In the genomic region with DNA sequence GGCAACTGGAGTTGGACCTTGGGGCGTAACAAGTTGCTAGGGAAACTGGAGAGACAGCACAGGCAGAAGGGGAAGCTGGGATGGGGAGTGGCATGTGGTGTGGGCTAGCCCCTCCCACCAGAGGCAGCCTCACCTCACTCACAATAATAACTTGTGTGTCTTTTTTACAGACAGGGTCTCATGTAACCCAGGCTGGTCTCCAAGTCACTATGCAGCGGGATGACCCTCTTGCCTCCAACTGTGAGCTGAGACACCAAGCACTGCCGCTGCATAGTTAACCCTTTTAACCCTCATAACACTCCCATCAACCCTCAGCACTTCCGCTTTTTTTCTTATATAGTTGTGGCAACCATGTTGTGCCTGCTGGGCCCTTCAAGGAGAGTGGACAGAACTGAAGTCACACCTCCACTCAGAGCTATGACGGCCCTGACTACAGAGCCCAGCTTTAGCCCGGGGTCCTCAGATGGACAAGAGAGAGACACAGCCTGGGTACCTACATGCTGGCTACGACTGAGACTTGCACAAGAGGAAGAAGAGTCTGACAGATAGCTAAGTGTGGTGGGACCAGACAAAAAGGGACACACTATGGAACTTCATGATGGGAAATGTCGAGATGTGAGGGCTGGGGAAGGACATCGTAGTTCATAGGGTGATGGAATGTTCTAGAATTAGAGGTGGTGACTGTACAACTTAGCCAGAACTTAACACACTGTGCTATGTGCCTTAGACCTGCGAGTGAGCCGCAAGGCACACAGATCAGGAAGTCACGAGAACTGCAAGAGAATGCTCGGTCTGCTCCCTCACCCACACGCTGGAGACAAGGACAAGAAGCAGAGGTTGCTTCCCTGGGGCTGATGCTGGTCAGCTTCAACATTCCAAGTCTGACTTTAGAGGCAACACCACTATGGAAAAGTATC, we compare ENCODE assay signal across 8 mouse cellular contexts. TPM values are rescaled to one million over a fixed set of nuclear protein-coding genes. Genes with fewer than 3 reads are reported as not detected.
DNase-seq lines count a peak whose midpoint lies in the region; ATAC-seq and TF ChIP-seq lines count a peak whose summit lies in the region.
"Had no signal": no experiment of that assay in that cellular context is flagged by ENCODE, and none has a peak within 500 bp of the region (broad histone marks: within the 10 kb centered on the region; RNA-seq: fewer than 3 reads in every experiment).

No protein-coding gene starts in this region.

- ATAC-seq in heart, embryonic 15.5 days (replicated peaks; ENCODE audit: insufficient number of reproducible peaks, insufficient read depth, low FRiP score, low read depth): no peak

- H3K9me3 ChIP-seq in MEL (replicated peaks; ENCODE audit: insufficient read depth, low read length): no peaks in the 10 kb centered on the region
- no peaks in the 10 kb centered on the region for H3K9me3 ChIP-seq in heart, embryonic 15.5 days (replicated peaks)
- H3K9me3 ChIP-seq: limb, embryonic 12.5 days had no signal

- peak overlapping the region; percentile 74 for H3K27ac ChIP-seq in MEL (ENCODE audit: control insufficient read depth, low read depth, low read length)
- H3K27ac ChIP-seq in heart, embryonic 15.5 days: peak overlapping the region; percentile 12; the same call in 1 of the 2 replicates
- H3K27ac ChIP-seq: limb, embryonic 12.5 days had no signal

- no peak; a peak in 1 of 4 replicates for TF ChIP-seq POLR2A in MEL (IDR thresholded peaks at IDR 0.05; ENCODE audit: control insufficient read depth in 1 of 2, insufficient read depth in 1 of 2, low read depth in 1 of 2, low read length in 2 of 2, poor library complexity in 1 of 2)

- peak; percentile 13 to 44; a peak in 2 of 4 replicates for TF ChIP-seq EP300 in MEL (IDR thresholded peaks at IDR 0.05; ENCODE audit: low read depth in 1 of 2, low read length in 2 of 2)

- peak overlapping the region; percentile 37 to 45 for H3K4me3 ChIP-seq in MEL (ENCODE audit: control insufficient read depth in 1 of 2, insufficient read depth in 1 of 2, low read depth in 2 of 2, low read length in 2 of 2)
- H3K4me3 ChIP-seq in heart, embryonic 15.5 days: no peak overlapping the region
- H3K4me3 ChIP-seq: limb, embryonic 12.5 days had no signal

- no peak for TF ChIP-seq RAD21 in MEL (IDR thresholded peaks at IDR 0.05; ENCODE audit: low read depth, low read length)

- peak; percentile 56 for DNase-seq in layer of hippocampus, adult 9-11 months
- no peak for DNase-seq in layer of hippocampus, postnatal 36 days
- DNase-seq in MEL (ENCODE audit: low read depth, low spot score): peak; percentile 91
- peak; percentile 68 to 84 for DNase-seq in monocyte, adult 2 months (ENCODE audit: low read depth in 1 of 2, low spot score in 2 of 2)
- DNase-seq in right cerebral cortex, adult 18-20 months: no peak
- no peak for DNase-seq in urinary bladder, postnatal 36 days (ENCODE audit: low spot score in 2 of 2)

- no peaks in the 10 kb centered on the region for H3K27me3 ChIP-seq in MEL (ENCODE audit: control insufficient read depth in 1 of 2, insufficient read depth in 2 of 2, low read length in 2 of 2)
- H3K27me3 ChIP-seq in heart, embryonic 15.5 days: no peaks in the 10 kb centered on the region
- H3K27me3 ChIP-seq: limb, embryonic 12.5 days had no signal

- H3K9ac ChIP-seq in MEL (ENCODE audit: control insufficient read depth, low read depth, low read length, poor library complexity, severe bottlenecking): peak overlapping the region; percentile 55
- no peak overlapping the region for H3K9ac ChIP-seq in heart, embryonic 15.5 days

- peaks cover 0 to 40% of the 10 kb centered on the region in 2 experiments; a peak in 2 of 4 replicates for H3K36me3 ChIP-seq in MEL (ENCODE audit: control insufficient read depth in 1 of 2, insufficient read depth in 2 of 2, low read length in 2 of 2)
- H3K36me3 ChIP-seq in heart, embryonic 15.5 days: peaks cover 21% of the 10 kb centered on the region

- WGBS in heart, embryonic 15.5 days: 69% methylated on average over 14 of the region's 14 CpGs

- H3K4me2 ChIP-seq in heart, embryonic 15.5 days: no peak overlapping the region
- H3K4me2 ChIP-seq: limb, embryonic 12.5 days had no signal

- H3K79me2 ChIP-seq in MEL (ENCODE audit: control insufficient read depth, insufficient read depth, low read length, poor library complexity): no peaks in the 10 kb centered on the region; the same call in none of the 2 replicates

- peaks cover 23 to 55% of the 10 kb centered on the region in 2 experiments for H3K4me1 ChIP-seq in MEL (ENCODE audit: control insufficient read depth in 1 of 2, insufficient read depth in 2 of 2, low read length in 2 of 2)
- H3K4me1 ChIP-seq in heart, embryonic 15.5 days (replicated peaks): peaks cover 29% of the 10 kb centered on the region
- H3K4me1 ChIP-seq: limb, embryonic 12.5 days had no signal

- TF ChIP-seq CTCF in MEL (IDR thresholded peaks at IDR 0.05 in 2 of 3, conservative IDR thresholded peaks at IDR 0.05 in 1 of 3; ENCODE audit: control insufficient read depth in 1 of 3, insufficient read depth in 1 of 3, low read depth in 2 of 3, low read length in 3 of 3, poor library complexity in 1 of 3, severe bottlenecking in 1 of 3): no peak

TF ChIP-seq in MEL, 35 proteins besides CTCF, POLR2A, EP300 and RAD21 (continues in another document):
- TF ChIP-seq BHLHE40 (IDR thresholded peaks at IDR 0.05; ENCODE audit: borderline replicate concordance, low read depth, low read length): no peak
- no peak for TF ChIP-seq E2F4 (IDR thresholded peaks at IDR 0.05; ENCODE audit: borderline replicate concordance, low read depth, low read length)
- no peak for TF ChIP-seq GATA1 (IDR thresholded peaks at IDR 0.05; ENCODE audit: low read depth, low read length)
- no peak for TF ChIP-seq GABPA (IDR thresholded peaks at IDR 0.05; ENCODE audit: low read depth, low read length)
- TF ChIP-seq NRF1 (IDR thresholded peaks at IDR 0.05; ENCODE audit: insufficient read depth, low read depth, low read length, poor library complexity, severe bottlenecking): no peak
- TF ChIP-seq ELF1 (IDR thresholded peaks at IDR 0.05; ENCODE audit: low read depth, low read length): peak; percentile 73
- 0 out of 2 replicates have a peak, but pooled peaks have one; percentile 43 for TF ChIP-seq CHD1 (IDR thresholded peaks at IDR 0.05; ENCODE audit: low read depth, low read length)
- peak; percentile 70 for TF ChIP-seq HCFC1 (IDR thresholded peaks at IDR 0.05; ENCODE audit: low read depth, low read length)
- no peak for TF ChIP-seq ZC3H11A (IDR thresholded peaks at IDR 0.05; ENCODE audit: low read depth, low read length)
- TF ChIP-seq ETS1 (IDR thresholded peaks at IDR 0.05; ENCODE audit: low read depth, low read length): peak; percentile 50; the same call in 1 of the 2 replicates
- 0 out of 2 replicates have a peak, but pooled peaks have one; percentile 43 for TF ChIP-seq ZMIZ1 (IDR thresholded peaks at IDR 0.05; ENCODE audit: low read depth, low read length)
- no peak for TF ChIP-seq POLR2AphosphoS5 (IDR thresholded peaks at IDR 0.05; ENCODE audit: borderline replicate concordance, low read depth, low read length)
- TF ChIP-seq KAT2A (conservative IDR thresholded peaks at IDR 0.05; ENCODE audit: low read depth, low read length): no peak
- no peak; the same call in 1 of the 2 replicates for TF ChIP-seq CHD2 (IDR thresholded peaks at IDR 0.05; ENCODE audit: low read length)
- TF ChIP-seq JUND (IDR thresholded peaks at IDR 0.05; ENCODE audit: low read depth, low read length): no peak
- TF ChIP-seq SMC3 (IDR thresholded peaks at IDR 0.05; ENCODE audit: low read depth, low read length): no peak
- no peak for TF ChIP-seq ZKSCAN1 (IDR thresholded peaks at IDR 0.05; ENCODE audit: low read depth, low read length)
- TF ChIP-seq SIN3A (IDR thresholded peaks at IDR 0.05; ENCODE audit: low read length): peak; percentile 80
- TF ChIP-seq ZNF384 (IDR thresholded peaks at IDR 0.05; ENCODE audit: low read depth, low read length): peak; percentile 70
- 0 out of 2 replicates have a peak, but pooled peaks have one; percentile 47 for TF ChIP-seq TCF12 (IDR thresholded peaks at IDR 0.05; ENCODE audit: low read depth, low read length)
- TF ChIP-seq TBP (IDR thresholded peaks at IDR 0.05; ENCODE audit: low read depth, low read length): 0 out of 2 replicates have a peak, but pooled peaks have one; percentile 38

RNA-seq across cellular contexts. Expression of a gene that starts 9.3 kb away (rescaled TPM):
- total RNA-seq in layer of hippocampus, postnatal 36 days (2021): 10 to 100 TPM; 16.0 to 16.1 TPM
- 38.3 and 38.7 TPM in 2 replicates for total RNA-seq in MEL (2012; rRNA removed)
- polyA plus RNA-seq in MEL (2012; ENCODE audit: insufficient read depth in 1 of 2, insufficient read length in 2 of 2, low read depth in 1 of 2, low replicate concordance in 2 of 2, missing spikeins in 1 of 2): 10 to 100 TPM in 1 of 2 experiments, not detected in 1; 63.4 TPM
- polyA plus RNA-seq in heart, embryonic 15.5 days (2015; fragmentation: Nextera tagmentation; extraction: Ambion mirVana): 22.1 and 33.6 TPM in 2 replicates

RNA-seq across cellular contexts. Expression of a gene that starts 9.5 kb away (rescaled TPM):
- total RNA-seq in layer of hippocampus, postnatal 36 days (2021): 10 to 100 TPM; 49.7 to 57.0 TPM
- 1.0 and 1.5 TPM in 2 replicates for total RNA-seq in MEL (2012; rRNA removed)
- polyA plus RNA-seq in MEL (2012; ENCODE audit: insufficient read depth in 1 of 2, insufficient read length in 2 of 2, low read depth in 1 of 2, low replicate concordance in 2 of 2, missing spikeins in 1 of 2): 1 to 10 TPM in 1 of 2 experiments, not detected in 1; 3.8 TPM
- 10.4 and 14.6 TPM in 2 replicates for polyA plus RNA-seq in heart, embryonic 15.5 days (2015; fragmentation: Nextera tagmentation; extraction: Ambion mirVana)

RNA-seq across cellular contexts. Expression of a gene that starts 14.6 kb away (rescaled TPM):
- total RNA-seq in layer of hippocampus, postnatal 36 days (2021): 10 to 100 TPM; 44.7 to 52.3 TPM
- 68.6 and 87.1 TPM in 2 replicates for total RNA-seq in MEL (2012; rRNA removed)
- polyA plus RNA-seq in MEL (2012; ENCODE audit: insufficient read depth in 1 of 2, insufficient read length in 2 of 2, low read depth in 1 of 2, low replicate concordance in 2 of 2, missing spikeins in 1 of 2): 100 to 1,000 TPM in 1 of 2 experiments, 10 to 100 TPM in 1; 47.4 to 184 TPM
- 70.8 and 99.5 TPM in 2 replicates for polyA plus RNA-seq in heart, embryonic 15.5 days (2015; fragmentation: Nextera tagmentation; extraction: Ambion mirVana)

RNA-seq across cellular contexts. Expression of a gene that starts 35.6 kb away (rescaled TPM):
- total RNA-seq in layer of hippocampus, postnatal 36 days (2021): 100 to 1,000 TPM; 102 to 106 TPM
- 35.4 and 43.1 TPM in 2 replicates for total RNA-seq in MEL (2012; rRNA removed)
- 10 to 100 TPM in 1 of 2 experiments, not detected in 1; 81.8 TPM for polyA plus RNA-seq in MEL (2012; ENCODE audit: insufficient read depth in 1 of 2, insufficient read length in 2 of 2, low read depth in 1 of 2, low replicate concordance in 2 of 2, missing spikeins in 1 of 2)
- 45.4 and 64.8 TPM in 2 replicates for polyA plus RNA-seq in heart, embryonic 15.5 days (2015; fragmentation: Nextera tagmentation; extraction: Ambion mirVana)

RNA-seq across cellular contexts. Expression of a gene that starts 49.6 kb away (rescaled TPM):
- 100 to 1,000 TPM; 142 to 147 TPM for total RNA-seq in layer of hippocampus, postnatal 36 days (2021)
- total RNA-seq in MEL (2012; rRNA removed): 29.6 and 32.7 TPM in 2 replicates
- polyA plus RNA-seq in MEL (2012; ENCODE audit: insufficient read depth in 1 of 2, insufficient read length in 2 of 2, low read depth in 1 of 2, low replicate concordance in 2 of 2, missing spikeins in 1 of 2): 100 to 1,000 TPM in 1 of 2 experiments, 10 to 100 TPM in 1; 54.5 to 260 TPM
- 45.0 and 51.4 TPM in 2 replicates for polyA plus RNA-seq in heart, embryonic 15.5 days (2015; fragmentation: Nextera tagmentation; extraction: Ambion mirVana)

Comparison
In these comparisons a context has a peak if more than half of its experiments do, and no peak if none do; other contexts are left out.
1. DNase-seq: peak in layer of hippocampus, adult 9-11 months (single experiment), MEL (single experiment) and monocyte, adult 2 months (2 of 2); none in layer of hippocampus, postnatal 36 days (0 of 2), right cerebral cortex, adult 18-20 months (single experiment) and urinary bladder, postnatal 36 days (0 of 2).
2. RNA of a gene that starts 9.5 kb away (total RNA-seq): 49.7 to 57.0 TPM in layer of hippocampus, postnatal 36 days; 1.0 to 1.5 TPM in MEL; every median in the first group is over 10 times any median in the second.